Mouse (Mus musculus) CH12.LX (cell line): ENCODE results near the gene Agap1. TPM values are rescaled to one million over a fixed set of nuclear protein-coding genes. Genes with fewer than 3 reads are reported as not detected.

Experiments used
- DNase-seq: peaks from one replicate; pipeline ENCODE4 v3.0.0-alpha.2; 2013; ENCODE audit errors: extremely low read depth
- H3K27ac ChIP-seq: 2 replicates; pipeline ENCODE4 v1.5.1; 2012; ENCODE audit warnings: low read depth, mild to moderate bottlenecking, control low read depth, moderate library complexity; ENCODE audit not compliant: insufficient read depth
- H3K27me3 ChIP-seq: replicated peaks from 2 replicates; pipeline ENCODE3; 2012; ENCODE audit warnings: inconsistent platforms
- H3K36me3 ChIP-seq, 2 experiments: replicated peaks in 1 of 2; 2 replicates each; pipeline versions ENCODE3 to v1.6.1; 2012; ENCODE audit warnings: inconsistent platforms in 1 of 2, low read length in 1 of 2, mild to moderate bottlenecking in 1 of 2, mixed read lengths in 1 of 2, moderate library complexity in 1 of 2; ENCODE audit not compliant: control insufficient read depth in 1 of 2, insufficient read depth in 1 of 2
- H3K4me1 ChIP-seq, 2 experiments: 2 replicates each; pipeline ENCODE4 v1.6.1; 2012; ENCODE audit warnings: inconsistent platforms in 1 of 2, moderate library complexity in 1 of 2; ENCODE audit not compliant: insufficient read depth in 2 of 2, control insufficient read depth in 1 of 2
- H3K4me2 ChIP-seq: 2 replicates; pipeline ENCODE4 v1.6.1; 2012; ENCODE audit warnings: low read depth, mild to moderate bottlenecking, control low read depth; ENCODE audit not compliant: poor library complexity, insufficient read depth, severe bottlenecking
- H3K4me3 ChIP-seq, 3 experiments: fragments of 150-350 bp in 1 of 3; sonication (generic) in 1 of 3; replicated peaks in 1 of 3; 2 replicates each; pipeline versions ENCODE3 to v1.5.1; 2011 to 2012; ENCODE audit warnings: low read depth in 2 of 3, low read length in 2 of 3, mild to moderate bottlenecking in 2 of 3, moderate library complexity in 2 of 3, control low read depth in 1 of 3, improper control_type of control experiment in 1 of 3, inconsistent platforms in 1 of 3, mixed read lengths in 1 of 3; ENCODE audit not compliant: poor library complexity in 1 of 3
- H3K79me2 ChIP-seq: replicated peaks from 2 replicates; pipeline ENCODE4 v1.6.1; 2012; ENCODE audit warnings: mild to moderate bottlenecking, moderate library complexity; ENCODE audit not compliant: control insufficient read depth, poor library complexity, insufficient read depth, severe bottlenecking; ENCODE audit errors: extremely low read depth
- H3K9ac ChIP-seq: 2 replicates; pipeline ENCODE4 v1.6.1; 2012; ENCODE audit warnings: low read depth, mild to moderate bottlenecking, control low read depth, moderate library complexity; ENCODE audit not compliant: insufficient read depth
- H3K9me3 ChIP-seq: replicated peaks from 2 replicates; pipeline ENCODE3; 2012; ENCODE audit warnings: low read length, inconsistent platforms, mixed read lengths
- CHD1 ChIP-seq: IDR thresholded peaks from 2 replicates; pipeline ENCODE4 v1.6.1; 2012; ENCODE audit warnings: low read depth, low read length, improper control_type of control experiment, inconsistent platforms
- CHD2 ChIP-seq: IDR thresholded peaks from 2 replicates; pipeline ENCODE4 v1.6.1; 2011; ENCODE audit warnings: low read length, improper control_type of control experiment
- CTCF ChIP-seq, 2 experiments: IDR thresholded peaks in 1 of 2; conservative IDR thresholded peaks in 1 of 2; 2 replicates each; pipeline ENCODE4 v1.5.1; 2011 to 2012; ENCODE audit warnings: low read depth in 2 of 2, low read length in 2 of 2, improper control_type of control experiment in 1 of 2, inconsistent platforms in 1 of 2, mild to moderate bottlenecking in 1 of 2, moderate library complexity in 1 of 2
- E2F4 ChIP-seq: IDR thresholded peaks from 2 replicates; pipeline ENCODE4 v1.6.1; 2011; ENCODE audit warnings: low read depth, low read length, improper control_type of control experiment; ENCODE audit not compliant: insufficient replicate concordance
- ELF1 ChIP-seq: IDR thresholded peaks from 2 replicates; pipeline ENCODE4 v1.6.1; 2014; ENCODE audit warnings: low read depth, mild to moderate bottlenecking, inconsistent platforms, low read length, improper control_type of control experiment
- ETS1 ChIP-seq: conservative IDR thresholded peaks from 2 replicates; pipeline ENCODE4 v1.6.1; 2012; ENCODE audit warnings: low read depth, mild to moderate bottlenecking, inconsistent platforms, low read length, improper control_type of control experiment, moderate library complexity
- GABPA ChIP-seq: IDR thresholded peaks from 2 replicates; pipeline ENCODE4 v1.6.1; 2012; ENCODE audit warnings: low read depth, low read length, improper control_type of control experiment, inconsistent platforms; ENCODE audit not compliant: insufficient replicate concordance
- HCFC1 ChIP-seq: IDR thresholded peaks from 2 replicates; pipeline ENCODE4 v1.6.1; 2012; ENCODE audit warnings: low read depth, mild to moderate bottlenecking, inconsistent platforms, low read length, improper control_type of control experiment
- IRF4 ChIP-seq: IDR thresholded peaks from 2 replicates; pipeline ENCODE4 v1.6.1; 2014; ENCODE audit warnings: low read depth, mild to moderate bottlenecking, inconsistent platforms, low read length, improper control_type of control experiment
- JUN ChIP-seq: IDR thresholded peaks from 2 replicates; pipeline ENCODE4 v1.6.1; 2011; ENCODE audit warnings: low read depth, mild to moderate bottlenecking, low read length, improper control_type of control experiment, moderate library complexity; ENCODE audit not compliant: insufficient read depth
- JUND ChIP-seq: conservative IDR thresholded peaks from 2 replicates; pipeline ENCODE4 v1.6.1; 2011; ENCODE audit warnings: low read depth, low read length, improper control_type of control experiment
- MAFK ChIP-seq: IDR thresholded peaks from 2 replicates; pipeline ENCODE4 v1.6.1; 2011; ENCODE audit warnings: low read length, improper control_type of control experiment; ENCODE audit not compliant: insufficient replicate concordance
- MAZ ChIP-seq: IDR thresholded peaks from 2 replicates; pipeline ENCODE4 v1.6.1; 2012; ENCODE audit warnings: low read depth, mild to moderate bottlenecking, inconsistent platforms, low read length, improper control_type of control experiment, moderate library complexity
- MEF2A ChIP-seq: IDR thresholded peaks from 2 replicates; pipeline ENCODE4 v1.6.1; 2014; ENCODE audit warnings: low read depth, mild to moderate bottlenecking, inconsistent platforms, low read length, improper control_type of control experiment, borderline replicate concordance
- MXI1 ChIP-seq: IDR thresholded peaks from 2 replicates; pipeline ENCODE4 v1.6.1; 2011; ENCODE audit warnings: mild to moderate bottlenecking, low read depth, low read length, improper control_type of control experiment
- MYC ChIP-seq: IDR thresholded peaks from 2 replicates; pipeline ENCODE4 v1.6.1; 2011; ENCODE audit warnings: low read depth, mild to moderate bottlenecking, improper control_type of control experiment, low read length
- PAX5 ChIP-seq: IDR thresholded peaks from 2 replicates; pipeline ENCODE4 v1.6.1; 2012; ENCODE audit warnings: low read length, inconsistent platforms, mixed read lengths
- POLR2AphosphoS2 ChIP-seq: IDR thresholded peaks from 2 replicates; pipeline ENCODE4 v1.6.1; 2011; ENCODE audit warnings: low read depth, low read length, improper control_type of control experiment
- RAD21 ChIP-seq: IDR thresholded peaks from 2 replicates; pipeline ENCODE4 v1.6.1; 2011; ENCODE audit warnings: low read depth, mild to moderate bottlenecking, low read length, improper control_type of control experiment, moderate library complexity
- SIN3A ChIP-seq: IDR thresholded peaks from 2 replicates; pipeline ENCODE4 v1.6.1; 2012; ENCODE audit warnings: low read length, improper control_type of control experiment, inconsistent platforms
- SMC3 ChIP-seq: IDR thresholded peaks from 2 replicates; pipeline ENCODE4 v1.6.1; 2011; ENCODE audit warnings: low read depth, low read length, improper control_type of control experiment
- TBP ChIP-seq: conservative IDR thresholded peaks from 2 replicates; pipeline ENCODE4 v1.6.1; 2011; ENCODE audit warnings: low read depth, low read length, improper control_type of control experiment
- TCF12 ChIP-seq: IDR thresholded peaks from 2 replicates; pipeline ENCODE4 v1.6.1; 2014; ENCODE audit warnings: low read depth, mild to moderate bottlenecking, inconsistent platforms, low read length, improper control_type of control experiment
- USF2 ChIP-seq: conservative IDR thresholded peaks from 2 replicates; pipeline ENCODE4 v1.6.1; 2011; ENCODE audit warnings: low read depth, low read length, improper control_type of control experiment
- ZC3H11A ChIP-seq: IDR thresholded peaks from 2 replicates; pipeline ENCODE4 v1.6.1; 2012; ENCODE audit warnings: low read depth, mild to moderate bottlenecking, inconsistent platforms, low read length, improper control_type of control experiment
- ZMIZ1 ChIP-seq: IDR thresholded peaks from 2 replicates; pipeline ENCODE4 v1.6.1; 2012; ENCODE audit warnings: low read depth, mild to moderate bottlenecking, inconsistent platforms, low read length, improper control_type of control experiment
- ZNF384 ChIP-seq: IDR thresholded peaks from 2 replicates; pipeline ENCODE4 v1.6.1; 2012; ENCODE audit warnings: low read depth, low read length, improper control_type of control experiment, inconsistent platforms
- dilution Hi-C: fragments of 300-500 bp; cut with MboI; formaldehyde crosslinking; loops from 2 replicates; pipeline ENCODE4 v1.14.3; 2020; ENCODE audit warnings: low sequenced_read_pairs; ENCODE audit not compliant: extremely low pct_unique_long_range_greater_than_20kb, extremely low pct_ligation_motif_present
- in situ Hi-C: fragments of 300-500 bp; cut with MboI; formaldehyde crosslinking; loops from 3 replicates; pipeline ENCODE4 v1.14.3; 2019; ENCODE audit warnings: low sequenced_read_pairs, low pct_ligation_motif_present, low pct_unique_long_range_greater_than_20kb, mixed read lengths
- polyA plus RNA-seq: library from polyadenylated mRNA; unstranded; fragments of >175 nt; gene quantifications from 2 replicates; pipeline ENCODE4 v1.2.1, GENCODE M21; 2012; ENCODE audit warnings: low read depth; ENCODE audit not compliant: insufficient read length
- total RNA-seq, 2 experiments: library from RNA; depleted of rRNA; stranded (reverse); fragments of 300-350 nt in 1 of 2; fragments of >200 nt in 1 of 2; gene quantifications; 2 replicates each; pipeline ENCODE4 v1.2.3; 2012 to 2014

Agap1 gene
- total and polyA plus RNA-seq, 3 experiments: not detected

DNA sequence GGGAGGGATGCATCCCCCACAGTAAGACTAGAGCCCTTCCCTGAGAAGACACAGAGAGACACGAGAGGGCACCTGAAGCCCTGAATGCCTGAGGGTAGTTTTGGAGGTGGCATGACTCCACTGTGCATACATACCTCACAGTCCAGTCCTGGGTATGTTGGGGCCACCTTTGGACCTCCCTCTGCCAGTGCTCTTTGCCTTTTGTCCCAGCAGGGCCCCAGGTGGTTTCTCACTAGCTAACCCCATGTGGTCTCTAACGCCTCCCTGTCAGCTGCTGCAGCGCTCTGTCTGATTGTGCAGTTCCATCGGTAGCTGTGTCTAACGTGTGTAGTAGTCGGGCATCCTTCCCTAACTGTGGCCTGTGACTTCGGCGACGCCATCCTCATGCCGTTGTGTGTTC, 172.3 kb downstream of the Agap1 start:
- H3K4me3 ChIP-seq: no peak overlapping the region
- in situ Hi-C loops (no loop called here), dilution Hi-C loops (no loop called here)
- no peak for DNase-seq
- H3K9me3 ChIP-seq: peaks cover 87% of the 10 kb centered on the region
- no peak overlapping the region for H3K4me2 ChIP-seq
- no peaks in the 10 kb centered on the region for H3K36me3 ChIP-seq
- H3K27me3 ChIP-seq: no peaks in the 10 kb centered on the region
- no peaks in the 10 kb centered on the region for H3K79me2 ChIP-seq
- no peak for TF ChIP-seq ZC3H11A
- no peak for TF ChIP-seq POLR2AphosphoS2
- TF ChIP-seq ZNF384: no peak
- no peak for TF ChIP-seq MAFK
- TF ChIP-seq MXI1: no peak
- no peak for TF ChIP-seq RAD21
- no peak for TF ChIP-seq MYC
- no peak for TF ChIP-seq GABPA
- no peak for TF ChIP-seq SMC3
- no peak for TF ChIP-seq JUN
- TF ChIP-seq MAZ: no peak
- TF ChIP-seq ETS1: no peak
- TF ChIP-seq CHD2: no peak
- TF ChIP-seq JUND: no peak
- no peak for TF ChIP-seq CHD1
- no peak for TF ChIP-seq USF2
- no peak for TF ChIP-seq CTCF (conservative IDR thresholded peaks at IDR 0.05 in 1 of 2, IDR thresholded peaks at IDR 0.05 in 1 of 2; ENCODE audit: low read depth in 2 of 2, low read length in 2 of 2)
- TF ChIP-seq ELF1: no peak
- TF ChIP-seq MEF2A: no peak
- no peak for TF ChIP-seq PAX5
- H3K9ac ChIP-seq: no peak overlapping the region
- H3K4me1 ChIP-seq: no peaks in the 10 kb centered on the region
- H3K27ac ChIP-seq: no peak overlapping the region

DNA sequence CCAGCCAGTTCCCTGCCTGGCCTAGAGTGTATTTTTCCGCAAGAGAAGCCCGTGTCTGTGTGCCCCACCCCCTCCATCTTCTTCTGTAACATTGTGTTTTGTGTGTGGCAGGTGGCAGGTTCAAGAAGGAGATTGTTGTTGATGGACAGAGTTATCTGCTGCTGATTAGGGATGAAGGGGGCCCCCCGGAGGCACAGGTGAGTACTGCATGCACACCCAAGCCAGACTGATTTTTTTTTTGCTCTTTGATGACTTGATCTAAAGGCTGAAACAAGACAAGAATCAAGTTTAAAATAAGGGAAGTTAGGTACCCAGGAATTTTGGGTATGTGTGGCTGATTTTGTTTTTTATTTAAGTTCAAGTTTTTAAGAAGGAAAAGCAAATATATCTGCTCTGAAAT, 173.0 kb downstream of the Agap1 start:
- no peak for DNase-seq
- dilution Hi-C loops: no loop called here
- Histone ChIP-seq H3K9me3 (peaks cover 87% of the 10 kb centered on the region), H3K4me2 (no peak overlapping the region), H3K27me3 (no peaks in the 10 kb centered on the region)
- TF ChIP-seq ZC3H11A (no peak), POLR2AphosphoS2 (no peak), HCFC1 (no peak), ZNF384 (no peak), IRF4 (no peak), MYC (no peak), ZMIZ1 (no peak), TBP (no peak), PAX5 (no peak), TCF12 (no peak), ELF1 (no peak), SIN3A (no peak), JUN (no peak), E2F4 (no peak)
- TF ChIP-seq, all 38 proteins: peak for 0
- no peak overlapping the region for H3K9ac ChIP-seq
- no peak overlapping the region for H3K4me3 ChIP-seq
- no peaks in the 10 kb centered on the region for H3K36me3 ChIP-seq
- in situ Hi-C loops: no loop called here
- H3K79me2 ChIP-seq: no peaks in the 10 kb centered on the region
- no peak overlapping the region for H3K27ac ChIP-seq
- no peaks in the 10 kb centered on the region for H3K4me1 ChIP-seq
